Mouse (Mus musculus): Measurements from ENCODE around the gene Zfp984. TPM values are rescaled to one million over a fixed set of nuclear protein-coding genes. Genes with fewer than 3 reads are reported as not detected.
"Not testable (repeated sequence)": the region's sequence is repeated elsewhere in the genome, so short reads cannot be mapped to it uniquely, and the experiment has no call there.

Zfp984 gene
- polyA plus RNA-seq, 1 experiment from 2014 or later = 5.0 TPM

DNA sequence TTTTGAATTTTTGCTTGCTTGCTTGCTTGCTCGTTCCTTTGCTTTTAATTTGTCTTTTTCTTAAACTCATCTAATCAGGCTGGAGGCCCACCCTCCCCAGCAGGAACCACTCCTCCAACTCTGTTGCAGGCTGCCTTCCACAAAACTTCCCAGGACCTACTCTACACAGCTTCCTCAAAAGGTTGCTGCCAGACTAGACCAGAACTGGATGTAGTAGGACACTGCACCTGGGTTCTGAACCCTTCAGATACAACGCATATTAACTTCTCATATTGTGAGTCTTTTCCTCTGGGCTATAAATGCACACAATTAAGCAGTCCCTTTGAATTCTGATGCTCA lies 347 bp upstream of the Zfp984 start:
- H3K4me2 ChIP-seq = peak overlapping the region; percentile 67
- H3K27me3 ChIP-seq; ATAC-seq (ENCODE audit: low read depth); H3K27ac ChIP-seq (replicated peaks); H3K36me3 ChIP-seq; H3K9ac ChIP-seq; H3K9me3 ChIP-seq; H3K4me1 ChIP-seq (replicated peaks): not testable (repeated sequence)
- H3K4me3 ChIP-seq = peak overlapping the region; percentile 42
- 45% methylated on average over 2 of the region's 2 CpGs for WGBS

DNA sequence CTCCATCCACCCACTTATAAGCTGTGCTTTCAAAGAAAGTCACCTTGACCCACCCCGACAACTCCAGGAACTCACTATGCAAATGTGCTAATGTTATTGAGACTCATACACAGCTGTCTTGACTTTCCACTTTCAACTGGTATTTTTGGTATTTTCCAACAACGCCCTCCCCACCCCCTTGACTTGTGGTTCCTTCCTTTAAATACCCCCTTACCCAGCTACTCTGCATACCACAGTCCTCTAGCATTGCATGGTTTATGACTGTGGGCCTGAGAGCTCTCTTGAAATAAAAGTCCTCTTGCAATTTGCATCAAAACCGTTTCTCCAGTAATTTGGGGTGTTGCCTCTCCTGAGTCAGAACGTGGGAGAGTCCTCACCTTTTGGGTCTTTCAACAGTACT lies 1.1 kb downstream of the Zfp984 start:
- H3K9me3 ChIP-seq; ATAC-seq (ENCODE audit: low read depth); H3K9ac ChIP-seq; H3K36me3 ChIP-seq; H3K4me3 ChIP-seq; H3K4me1 ChIP-seq (replicated peaks); H3K27ac ChIP-seq (replicated peaks); H3K27me3 ChIP-seq: not testable (repeated sequence)
- WGBS = 62% methylated on average over 4 of the region's 4 CpGs
- peak overlapping the region; percentile 67 for H3K4me2 ChIP-seq

DNA sequence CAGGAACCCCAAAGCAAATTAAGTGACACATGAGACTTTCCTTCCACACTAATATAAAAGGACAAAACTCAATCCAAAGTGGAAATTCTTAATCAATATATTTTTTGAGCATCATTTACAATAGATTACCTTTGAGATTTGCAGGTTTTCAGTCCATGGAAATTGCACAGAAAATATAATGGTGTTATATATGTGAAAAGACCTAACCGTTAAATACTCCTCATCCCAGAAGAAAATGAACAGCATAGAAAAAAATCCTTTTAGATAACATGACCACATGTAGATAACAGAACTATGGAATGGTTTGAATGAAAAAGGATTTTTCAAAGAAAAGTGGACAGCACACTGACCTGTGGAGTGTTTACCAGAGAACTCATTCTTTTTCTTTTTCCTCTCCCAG lies 14.3 kb downstream of the Zfp984 start:
- H3K27me3 ChIP-seq = not testable (repeated sequence)
- peaks cover 20% of the 10 kb centered on the region; the same call in 1 of the 2 replicates for H3K9me3 ChIP-seq
- 92% methylated on average over 1 of the region's 1 CpGs for WGBS

DNA sequence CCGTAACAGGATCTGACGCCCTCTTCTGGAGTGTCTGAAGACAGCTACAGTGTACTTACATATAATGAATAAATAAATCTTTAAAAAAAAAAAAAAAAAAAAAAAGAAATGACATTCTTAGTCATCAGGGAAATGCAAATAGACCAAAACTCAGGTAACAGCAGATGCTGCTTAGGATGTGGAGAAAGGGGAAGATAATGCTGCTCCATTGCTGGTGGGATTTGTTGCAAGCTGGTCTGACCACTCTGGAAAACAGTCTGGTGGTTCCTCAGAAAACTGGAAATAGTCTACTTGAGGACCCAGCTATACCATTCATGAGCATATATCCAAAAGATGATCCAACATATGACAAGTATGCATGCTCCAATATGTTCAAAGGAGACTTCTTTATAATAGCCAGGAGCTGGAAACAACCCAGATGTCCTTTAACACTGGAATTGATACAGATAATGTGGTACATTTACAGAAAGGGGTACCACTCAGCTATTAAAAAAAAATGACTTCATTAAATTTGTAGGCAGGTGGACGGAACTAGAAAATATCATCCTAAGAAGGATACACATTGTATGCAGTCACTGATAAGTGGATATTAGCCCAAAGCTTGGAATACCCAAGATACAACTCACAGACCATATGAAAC lies 15.4 kb downstream of the Zfp984 start:
- WGBS = 88% methylated on average over 3 of the region's 3 CpGs
- not testable (repeated sequence) for ATAC-seq (ENCODE audit: low read depth); H3K27me3 ChIP-seq; H3K4me3 ChIP-seq; H3K4me2 ChIP-seq; H3K27ac ChIP-seq (replicated peaks); H3K4me1 ChIP-seq (replicated peaks); H3K9ac ChIP-seq
- peaks cover 20% of the 10 kb centered on the region; the same call in 1 of the 2 replicates for H3K9me3 ChIP-seq
- H3K36me3 ChIP-seq = peaks cover 11% of the 10 kb centered on the region; the same call in 1 of the 2 replicates

More for the DNA sequence above, 14.3 kb downstream of the Zfp984 start:
- ATAC-seq (ENCODE audit: low read depth); H3K4me1 ChIP-seq (replicated peaks); H3K9ac ChIP-seq; H3K4me2 ChIP-seq; H3K4me3 ChIP-seq; H3K27ac ChIP-seq (replicated peaks): not testable (repeated sequence)
- H3K36me3 ChIP-seq = peaks cover 11% of the 10 kb centered on the region; the same call in 1 of the 2 replicates

DNA sequence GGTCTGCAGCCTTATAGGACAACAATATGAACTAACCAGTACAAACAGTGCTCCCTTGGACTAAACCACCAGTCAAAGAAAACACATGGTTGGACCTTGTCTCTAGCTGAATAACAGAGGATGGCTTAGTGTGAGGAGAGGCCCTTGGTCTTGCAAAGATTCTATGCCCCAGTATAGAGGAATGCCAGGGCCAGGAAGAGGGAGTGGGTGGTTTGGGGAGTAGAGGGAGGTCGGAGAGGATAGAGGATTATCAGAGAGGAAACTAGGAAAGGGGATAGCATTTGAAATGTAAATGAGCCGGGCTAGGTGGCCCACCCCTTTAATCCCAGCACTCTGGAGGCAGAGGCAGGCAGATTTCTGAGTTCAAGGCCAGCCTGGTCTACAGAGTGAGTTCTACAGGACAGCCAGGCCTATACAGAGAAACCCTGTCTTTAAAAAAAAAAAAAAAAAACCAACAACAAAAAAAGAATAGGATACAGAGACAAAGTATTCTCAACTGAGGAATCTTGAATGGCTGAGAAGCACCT lies 16.1 kb downstream of the Zfp984 start:
- not testable (repeated sequence) for H3K9ac ChIP-seq; H3K4me1 ChIP-seq (replicated peaks); H3K4me3 ChIP-seq; ATAC-seq (ENCODE audit: low read depth); H3K27me3 ChIP-seq; H3K27ac ChIP-seq (replicated peaks); H3K4me2 ChIP-seq
- 56% methylated on average over 2 of the region's 2 CpGs for WGBS
- H3K36me3 ChIP-seq = peaks cover 11% of the 10 kb centered on the region; the same call in 1 of the 2 replicates
- H3K9me3 ChIP-seq = peaks cover 20% of the 10 kb centered on the region; the same call in 1 of the 2 replicates

DNA sequence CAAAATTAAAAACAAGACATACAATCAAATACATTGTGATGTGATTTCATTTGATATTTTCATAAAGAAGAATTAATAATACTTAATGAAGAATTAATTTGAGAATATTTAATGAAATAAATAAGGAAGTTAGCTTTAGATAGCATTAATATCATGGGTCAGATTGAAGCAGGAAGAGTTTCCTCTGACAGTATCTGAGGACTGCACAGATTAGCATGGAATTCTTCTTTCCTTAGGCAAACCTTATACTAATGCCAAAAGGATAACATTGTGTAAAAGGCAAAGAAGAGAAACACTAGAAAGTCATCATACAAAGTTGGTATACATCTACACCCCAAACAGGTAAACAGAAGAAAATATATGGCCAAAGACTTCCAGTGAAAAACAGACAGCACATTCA lies 17.9 kb downstream of the Zfp984 start:
- not testable (repeated sequence) for H3K27me3 ChIP-seq; ATAC-seq (ENCODE audit: low read depth); H3K4me1 ChIP-seq (replicated peaks); H3K9ac ChIP-seq; H3K27ac ChIP-seq (replicated peaks); H3K4me3 ChIP-seq; H3K4me2 ChIP-seq
- peaks cover 11% of the 10 kb centered on the region; the same call in 1 of the 2 replicates for H3K36me3 ChIP-seq
- peaks cover 33% of the 10 kb centered on the region for H3K9me3 ChIP-seq

DNA sequence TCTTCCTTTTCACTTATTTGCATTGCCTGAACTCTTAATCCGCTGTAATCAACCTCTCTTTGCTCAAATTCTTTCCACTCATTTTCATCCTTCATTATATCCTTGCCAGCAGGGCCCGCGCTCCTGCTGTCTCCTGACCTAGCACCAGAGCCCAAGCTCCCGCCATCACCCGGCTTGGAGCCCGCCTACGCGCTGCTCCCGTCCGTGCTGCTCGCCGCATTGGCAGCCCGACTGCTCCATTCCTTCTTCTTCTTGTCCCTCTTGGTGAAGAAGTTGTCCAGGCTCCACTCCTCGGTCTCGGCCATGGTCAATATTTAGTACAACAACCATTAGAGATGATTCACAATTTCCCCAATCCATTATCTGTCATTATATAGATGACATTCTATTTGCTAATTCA lies 63.3 kb downstream of the Zfp984 start:
- WGBS = 98% methylated on average over 14 of the region's 15 CpGs
- not testable (repeated sequence) for H3K9ac ChIP-seq; H3K9me3 ChIP-seq; H3K4me2 ChIP-seq; H3K4me3 ChIP-seq; ATAC-seq (ENCODE audit: low read depth); H3K36me3 ChIP-seq; H3K27ac ChIP-seq (replicated peaks); H3K27me3 ChIP-seq; H3K4me1 ChIP-seq (replicated peaks)

DNA sequence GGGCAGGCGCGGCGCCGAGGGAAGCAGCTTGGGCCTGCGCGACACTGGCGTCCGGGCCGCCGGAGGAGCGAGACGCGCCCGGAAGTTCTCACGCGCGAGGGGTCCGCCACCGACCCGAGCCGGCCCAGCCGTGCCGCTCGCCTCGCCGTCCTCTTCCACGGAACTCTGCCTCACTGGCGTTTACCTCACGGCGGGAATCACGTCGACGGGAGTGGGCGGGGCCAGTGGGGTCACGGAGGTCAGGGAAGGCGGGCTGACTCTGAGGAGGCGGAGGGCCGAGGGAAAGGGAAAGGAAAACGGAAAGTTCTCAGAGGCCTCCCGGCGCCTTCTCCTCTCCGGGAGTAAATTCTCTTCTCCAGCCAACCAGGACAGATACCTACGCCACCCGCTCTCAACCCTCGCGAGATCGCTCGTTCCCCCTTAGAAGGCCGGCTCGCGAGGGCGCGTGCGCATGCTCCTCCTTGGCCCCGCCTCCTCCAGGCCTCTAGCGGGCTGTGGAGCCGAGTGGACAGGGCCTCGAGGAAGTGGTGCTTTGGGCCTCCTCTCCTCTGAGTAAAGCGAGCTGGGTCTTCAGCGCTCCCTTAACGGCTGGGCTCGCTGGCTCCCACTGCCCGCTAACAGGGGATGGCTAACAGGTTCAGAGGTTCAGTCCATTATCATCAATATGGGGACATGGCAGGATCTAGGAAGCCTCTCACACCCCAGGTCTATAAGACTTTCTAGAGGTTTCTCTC lies 70.8 kb downstream of the Zfp984 start:
- Histone ChIP-seq H3K4me2 (peak overlapping the region; percentile 51), H3K9me3 (peaks cover 11% of the 10 kb centered on the region; the same call in 1 of the 2 replicates), H3K4me3 (peak overlapping the region; percentile 36)
- H3K27me3 ChIP-seq; H3K36me3 ChIP-seq; H3K4me1 ChIP-seq (replicated peaks); H3K9ac ChIP-seq; H3K27ac ChIP-seq (replicated peaks); ATAC-seq (ENCODE audit: low read depth): not testable (repeated sequence)
- WGBS = 30% methylated on average over 63 of the region's 63 CpGs

Other genes with a start within 250 kb of the Zfp984 start
- gene Zfp979, start 167.3 kb downstream of the Zfp984 start, polyA plus RNA-seq (2015; fragmentation: Nextera tagmentation; extraction: Ambion mirVana) = 2.3 and 2.5 TPM in 2 replicates
- gene Zfp534, start 107.2 kb downstream of the Zfp984 start, polyA plus RNA-seq (2015; fragmentation: Nextera tagmentation; extraction: Ambion mirVana) = not detected in 2 replicates
- gene Zfp933, start 38.6 kb upstream of the Zfp984 start, polyA plus RNA-seq (2015; fragmentation: Nextera tagmentation; extraction: Ambion mirVana) = 5.3 and 6.4 TPM in 2 replicates
- 40.8 and 45.1 TPM in 2 replicates for gene Miip, start 59.0 kb upstream of the Zfp984 start, polyA plus RNA-seq (2015; fragmentation: Nextera tagmentation; extraction: Ambion mirVana)
- gene Fv1, start 59.2 kb upstream of the Zfp984 start, polyA plus RNA-seq (2015; fragmentation: Nextera tagmentation; extraction: Ambion mirVana) = 12.0 and 14.3 TPM in 2 replicates
- 76.3 and 79.0 TPM in 2 replicates for gene Mfn2, start 94.9 kb upstream of the Zfp984 start, polyA plus RNA-seq (2015; fragmentation: Nextera tagmentation; extraction: Ambion mirVana)
- 35.2 and 35.7 TPM in 2 replicates for gene Plod1, start 127.0 kb upstream of the Zfp984 start, polyA plus RNA-seq (2015; fragmentation: Nextera tagmentation; extraction: Ambion mirVana)
- 13.6 and 14.7 TPM in 2 replicates for gene 2510039O18Rik, start 131.1 kb upstream of the Zfp984 start, polyA plus RNA-seq (2015; fragmentation: Nextera tagmentation; extraction: Ambion mirVana)
- 0.43 TPM in 1 of 2 replicates, not detected in the other for gene Nppb, start 176.0 kb upstream of the Zfp984 start, polyA plus RNA-seq (2015; fragmentation: Nextera tagmentation; extraction: Ambion mirVana)
- 0.36 and 6.1 TPM in 2 replicates for gene Nppa, start 190.9 kb upstream of the Zfp984 start, polyA plus RNA-seq (2015; fragmentation: Nextera tagmentation; extraction: Ambion mirVana)
- gene Clcn6, start 229.0 kb upstream of the Zfp984 start, polyA plus RNA-seq (2015; fragmentation: Nextera tagmentation; extraction: Ambion mirVana) = 31.7 and 32.4 TPM in 2 replicates
- 19.9 and 20.9 TPM in 2 replicates for gene Mthfr, start 229.3 kb upstream of the Zfp984 start, polyA plus RNA-seq (2015; fragmentation: Nextera tagmentation; extraction: Ambion mirVana)